Mouse (Mus musculus) intestine, embryonic 14.5 days (tissue): ENCODE measurements around the gene Nipal3. TPM values are rescaled to one million over a fixed set of nuclear protein-coding genes. Genes with fewer than 3 reads are reported as not detected.

Experiments used
- ATAC-seq: fragments of 200-750 bp; cut with Nextera tagmentation; replicated peaks from 2 replicates; pipeline ENCODE4 v1.8.0; 2017; ENCODE audit warnings: low read depth, moderate number of reproducible peaks, moderate TSS enrichment, moderate library complexity; ENCODE audit not compliant: low FRiP score, low TSS enrichment
- DNase-seq: peaks from one replicate; pipeline ENCODE4 v3.0.0-alpha.2; 2018; ENCODE audit warnings: low spot score
- H3K27ac ChIP-seq: fragments of 300-500 bp; sonication (generic); 2 replicates; pipeline ENCODE4 v1.5.1; 2014; ENCODE audit warnings: low read depth, mild to moderate bottlenecking, control low read depth
- H3K27me3 ChIP-seq: fragments of 300-500 bp; sonication (generic); replicated peaks from 2 replicates; pipeline ENCODE4 v1.6.1; 2014; ENCODE audit warnings: low read length, control low read depth; ENCODE audit not compliant: control insufficient read depth, insufficient read depth
- H3K36me3 ChIP-seq: fragments of 300-500 bp; sonication (generic); 2 replicates; pipeline ENCODE4 v1.6.1; 2014; ENCODE audit warnings: low read length, control low read depth; ENCODE audit not compliant: control insufficient read depth, insufficient read depth
- H3K4me1 ChIP-seq: fragments of 300-500 bp; sonication (generic); replicated peaks from 2 replicates; pipeline ENCODE4 v1.6.1; 2014; ENCODE audit warnings: low read length, control low read depth, mixed read lengths; ENCODE audit not compliant: control insufficient read depth, insufficient read depth
- H3K4me2 ChIP-seq: fragments of 300-500 bp; sonication (generic); 2 replicates; pipeline ENCODE4 v1.6.1; 2014; ENCODE audit warnings: low read length
- H3K4me3 ChIP-seq: fragments of 300-500 bp; sonication (generic); 2 replicates; pipeline ENCODE4 v1.5.1; 2014; ENCODE audit warnings: low read depth, low read length, control low read depth, mixed read lengths
- H3K9ac ChIP-seq: fragments of 300-500 bp; sonication (generic); 2 replicates; pipeline ENCODE4 v1.6.1; 2014; ENCODE audit warnings: mild to moderate bottlenecking, low read length
- H3K9me3 ChIP-seq: fragments of 300-500 bp; sonication (generic); 2 replicates; pipeline ENCODE4 v1.6.1; 2016; ENCODE audit warnings: low read length, control low read depth; ENCODE audit not compliant: control insufficient read depth
- WGBS: fragments of 180-500 bp; shearing (Covaris S2); extraction: QIAGEN DNeasy Blood & Tissue Kit; methylation state at CpG from one replicate; pipeline ENCODE4 v1.1.7; 2014; 5-methylcytosine and 5-hydroxymethylcytosine counted together
- polyA plus RNA-seq: library from polyadenylated mRNA; unstranded; fragments of >200 nt; fragmentation: Nextera tagmentation; extraction: Ambion mirVana; gene quantifications from 2 replicates; pipeline ENCODE4 v1.2.1, GENCODE M21; 2014

The Nipal3 gene
- polyA plus RNA-seq, 1 experiment from 2014 or later: 4.3 TPM

DNA sequence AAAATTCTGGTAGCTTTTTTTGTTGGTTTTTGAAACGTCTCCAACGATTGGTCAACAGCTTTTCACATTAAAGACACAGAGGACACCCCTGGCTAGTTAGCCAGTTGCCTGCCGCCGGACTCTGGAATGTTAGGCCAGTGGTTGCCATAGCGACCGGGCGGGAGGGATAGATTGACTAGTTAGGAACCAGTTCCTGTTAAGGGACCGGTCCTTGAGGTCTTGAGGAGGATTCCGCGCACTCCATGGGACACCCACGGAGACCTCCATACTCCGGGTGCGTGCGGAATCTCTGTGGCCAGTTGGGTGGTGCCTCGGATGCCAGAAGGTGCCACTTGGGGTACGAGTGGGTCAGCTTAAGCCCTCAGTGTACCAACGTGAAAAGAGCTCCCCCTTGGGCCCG, 972 bp upstream of the Nipal3 start:
- Histone ChIP-seq H3K4me2 (peak overlapping the region; percentile 91), H3K4me3 (no peak overlapping the region), H3K27me3 (no peaks in the 10 kb centered on the region), H3K4me1 (peaks cover 7% of the 10 kb centered on the region; the same call in 1 of the 2 replicates), H3K36me3 (0 out of 2 replicates have a peak, but pooled peaks cover under 1% of the 10 kb centered on the region), H3K9me3 (peaks cover 3% of the 10 kb centered on the region; the same call in 1 of the 2 replicates), H3K27ac (no peak overlapping the region), H3K9ac (no peak overlapping the region)
- ATAC-seq (no peak), DNase-seq (no peak)
- WGBS: 20% methylated on average over 18 of the region's 18 CpGs

DNA sequence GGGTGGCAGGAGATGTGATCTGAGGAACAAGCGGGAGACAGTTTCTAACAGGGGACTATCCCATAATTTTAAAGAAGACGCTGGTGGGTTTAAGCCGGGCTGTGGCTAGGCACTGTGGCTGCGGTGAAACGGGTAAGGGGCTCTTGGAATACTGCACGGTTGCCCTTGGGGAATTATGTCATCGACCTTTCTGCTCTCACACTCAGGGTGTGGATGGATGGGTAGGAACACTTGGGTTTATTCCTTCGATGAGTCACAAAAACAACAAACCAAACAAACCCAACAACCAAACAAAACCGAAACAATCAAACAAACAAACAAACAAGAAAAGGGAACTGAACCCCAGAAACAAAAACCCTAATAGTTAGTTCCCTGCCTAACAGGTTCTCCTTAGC, 556 bp upstream of the Nipal3 start:
- Histone ChIP-seq H3K9ac (no peak overlapping the region; the same call in 1 of the 2 replicates), H3K27ac (no peak overlapping the region), H3K36me3 (0 out of 2 replicates have a peak, but pooled peaks cover 5% of the 10 kb centered on the region), H3K4me3 (peak overlapping the region; percentile 69), H3K4me1 (peaks cover 7% of the 10 kb centered on the region; the same call in 1 of the 2 replicates), H3K9me3 (no peaks in the 10 kb centered on the region), H3K4me2 (peak overlapping the region; percentile 91), H3K27me3 (no peaks in the 10 kb centered on the region)
- ATAC-seq (no peak), DNase-seq (no peak)
- 13% methylated on average over 9 of the region's 9 CpGs for WGBS

DNA sequence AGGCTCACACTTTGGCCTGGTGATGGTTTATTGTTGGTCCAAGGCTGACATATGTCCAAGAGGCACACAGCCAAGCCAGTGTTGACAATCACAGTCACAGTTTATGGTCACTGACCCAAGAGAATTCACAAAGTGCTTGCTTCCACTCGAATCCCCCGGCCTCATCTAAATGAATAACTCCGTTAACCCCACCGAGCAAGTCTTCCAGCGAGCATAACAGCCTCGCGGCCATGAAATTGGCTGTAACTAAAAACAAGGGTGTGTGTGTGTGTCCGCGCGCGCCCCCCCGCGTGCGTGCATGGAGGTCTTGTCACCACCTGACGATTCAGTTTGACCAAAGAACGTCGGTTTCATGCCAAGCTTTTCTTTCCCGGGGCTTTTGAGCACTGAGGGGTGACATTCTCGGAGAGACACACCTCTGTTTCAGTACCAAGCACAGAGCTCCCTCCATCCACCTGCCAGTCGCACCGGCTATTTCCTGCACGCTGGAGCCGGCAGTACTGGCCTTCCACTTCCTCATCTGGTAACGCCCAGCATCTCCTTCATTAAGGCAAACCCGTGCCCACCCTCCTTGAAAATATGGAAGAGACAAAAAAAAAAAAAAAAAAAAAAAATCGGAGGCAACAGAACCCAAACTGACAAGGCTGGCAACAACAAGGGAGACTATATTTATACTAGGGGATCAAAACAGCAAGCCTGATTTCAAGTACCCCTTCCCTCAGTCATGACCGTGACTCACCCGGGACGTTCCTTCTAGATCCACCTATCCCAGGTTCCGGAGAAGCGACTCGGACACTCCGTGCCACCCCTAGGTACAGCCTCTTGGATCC, 932 bp downstream of the Nipal3 start:
- peak; percentile 25; the same call in 1 of the 2 replicates for ATAC-seq
- Histone ChIP-seq H3K4me1 (peaks cover 7% of the 10 kb centered on the region; the same call in 1 of the 2 replicates), H3K9me3 (no peaks in the 10 kb centered on the region), H3K27me3 (no peaks in the 10 kb centered on the region), H3K4me2 (peak overlapping the region; percentile 91), H3K4me3 (peak overlapping the region; percentile 69), H3K36me3 (peaks cover 18% of the 10 kb centered on the region; the same call in 1 of the 2 replicates), H3K27ac (0 out of 2 replicates have a peak overlapping the region, but pooled peaks have one; percentile 18), H3K9ac (peak overlapping the region; percentile 31)
- WGBS: 3% methylated on average over 33 of the region's 33 CpGs
- peak; percentile 74 for DNase-seq

DNA sequence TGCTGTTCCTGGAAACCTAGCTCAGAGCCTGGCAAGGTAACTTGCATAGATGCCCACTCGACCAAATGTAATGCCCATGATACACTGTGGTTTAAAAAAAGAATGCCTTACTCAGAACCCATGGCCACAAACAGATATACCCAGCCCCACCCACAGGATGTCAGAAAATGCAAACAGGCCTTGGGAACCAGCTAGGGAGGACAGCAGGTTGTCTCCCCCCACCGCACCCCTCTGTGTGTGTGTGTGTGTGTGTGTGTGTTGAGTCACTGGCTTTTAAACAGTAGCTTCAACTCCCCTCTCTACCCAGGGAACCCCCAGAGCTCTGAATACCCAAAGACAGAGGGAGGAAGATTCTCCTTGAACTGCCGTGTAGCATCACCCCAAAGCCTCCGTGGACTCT, 1.6 kb downstream of the Nipal3 start:
- H3K27ac ChIP-seq: no peak overlapping the region
- H3K9ac ChIP-seq: 0 out of 2 replicates have a peak overlapping the region, but pooled peaks have one; percentile 31
- no peak for ATAC-seq
- H3K36me3 ChIP-seq: peaks cover 18% of the 10 kb centered on the region; the same call in 1 of the 2 replicates
- peak overlapping the region; percentile 69 for H3K4me3 ChIP-seq
- H3K4me1 ChIP-seq: peaks cover 7% of the 10 kb centered on the region; the same call in 1 of the 2 replicates
- H3K9me3 ChIP-seq: no peaks in the 10 kb centered on the region
- WGBS: 53% methylated on average over 4 of the region's 4 CpGs
- H3K4me2 ChIP-seq: peak overlapping the region; percentile 91
- no peaks in the 10 kb centered on the region for H3K27me3 ChIP-seq
- no peak for DNase-seq

DNA sequence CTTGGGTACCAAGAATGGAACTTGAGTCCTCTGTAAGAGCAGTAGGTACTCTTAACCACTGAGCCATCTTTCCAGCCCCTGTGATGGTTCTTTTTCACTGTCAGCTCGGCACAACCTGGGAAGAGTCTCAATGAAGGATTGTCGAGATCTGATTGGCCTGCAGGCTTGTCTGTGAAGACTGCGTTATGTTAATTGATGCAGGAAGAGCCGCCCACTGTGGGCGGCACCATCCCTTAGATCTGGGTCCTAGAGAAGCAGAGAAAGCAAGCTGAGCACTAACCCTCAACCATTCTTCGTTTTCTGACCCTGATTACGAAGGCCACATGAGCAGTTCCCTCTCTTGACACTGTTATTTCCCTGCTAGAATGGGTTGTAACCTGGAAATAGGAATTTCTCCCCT, 5.6 kb downstream of the Nipal3 start:
- WGBS: 91% methylated on average over 7 of the region's 7 CpGs
- no peak for DNase-seq
- Histone ChIP-seq H3K4me3 (no peak overlapping the region), H3K4me1 (peaks cover 5% of the 10 kb centered on the region; the same call in 1 of the 2 replicates), H3K36me3 (peaks cover 18% of the 10 kb centered on the region; the same call in 1 of the 2 replicates), H3K9ac (no peak overlapping the region), H3K4me2 (no peak overlapping the region), H3K27ac (no peak overlapping the region), H3K9me3 (no peaks in the 10 kb centered on the region), H3K27me3 (no peaks in the 10 kb centered on the region)
- ATAC-seq: no peak

DNA sequence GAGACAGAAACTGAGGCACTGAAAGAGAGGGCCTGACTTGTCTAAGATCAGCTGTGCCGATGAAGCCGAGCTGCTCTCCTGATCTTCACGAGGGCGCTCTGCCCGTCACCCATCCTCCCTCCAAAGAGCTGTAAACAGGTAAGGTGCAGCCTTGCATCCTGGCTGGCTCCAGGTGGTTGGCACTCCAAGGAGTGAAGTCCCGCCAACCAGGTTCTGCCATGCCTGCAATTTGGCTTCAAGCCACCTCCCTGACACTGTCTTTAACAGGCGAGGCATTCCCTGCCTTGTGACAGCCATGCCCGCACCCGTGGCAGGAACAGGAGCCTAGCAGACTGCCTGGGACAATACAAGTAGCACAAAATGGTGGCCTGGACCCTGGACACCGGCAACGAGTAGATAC, 8.5 kb downstream of the Nipal3 start:
- Histone ChIP-seq H3K27me3 (no peaks in the 10 kb centered on the region), H3K4me1 (no peaks in the 10 kb centered on the region), H3K9ac (no peak overlapping the region), H3K9me3 (no peaks in the 10 kb centered on the region), H3K4me3 (no peak overlapping the region), H3K27ac (no peak overlapping the region), H3K36me3 (peaks cover 21% of the 10 kb centered on the region; the same call in 1 of the 2 replicates), H3K4me2 (no peak overlapping the region)
- no peak for ATAC-seq
- no peak for DNase-seq
- 90% methylated on average over 11 of the region's 11 CpGs for WGBS

DNA sequence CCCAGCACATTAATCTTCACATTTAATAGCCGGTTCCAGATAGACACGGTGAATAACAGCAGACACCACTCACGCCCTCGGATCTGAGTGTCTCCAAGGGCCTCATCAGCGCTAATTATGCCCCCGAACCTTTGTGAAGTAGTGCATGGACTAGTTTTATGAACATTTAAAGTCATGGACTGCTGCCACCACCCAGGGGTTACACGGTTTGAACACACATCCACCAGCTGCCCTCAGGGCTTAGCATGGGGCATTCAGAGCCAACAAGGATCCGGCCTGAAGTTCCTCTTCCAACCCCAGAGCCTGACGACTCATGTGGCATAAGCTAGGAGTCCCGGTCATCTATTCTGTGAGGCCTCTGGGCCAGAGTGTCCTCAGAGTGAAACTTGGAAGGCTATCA, 9.8 kb downstream of the Nipal3 start:
- no peak for DNase-seq
- no peak overlapping the region for H3K4me3 ChIP-seq
- H3K27me3 ChIP-seq: no peaks in the 10 kb centered on the region
- no peaks in the 10 kb centered on the region for H3K4me1 ChIP-seq
- no peak overlapping the region for H3K4me2 ChIP-seq
- WGBS: 51% methylated on average over 10 of the region's 10 CpGs
- H3K36me3 ChIP-seq: peaks cover 13% of the 10 kb centered on the region; the same call in 1 of the 2 replicates
- H3K9ac ChIP-seq: no peak overlapping the region
- no peak for ATAC-seq
- no peak overlapping the region for H3K27ac ChIP-seq
- H3K9me3 ChIP-seq: no peaks in the 10 kb centered on the region

DNA sequence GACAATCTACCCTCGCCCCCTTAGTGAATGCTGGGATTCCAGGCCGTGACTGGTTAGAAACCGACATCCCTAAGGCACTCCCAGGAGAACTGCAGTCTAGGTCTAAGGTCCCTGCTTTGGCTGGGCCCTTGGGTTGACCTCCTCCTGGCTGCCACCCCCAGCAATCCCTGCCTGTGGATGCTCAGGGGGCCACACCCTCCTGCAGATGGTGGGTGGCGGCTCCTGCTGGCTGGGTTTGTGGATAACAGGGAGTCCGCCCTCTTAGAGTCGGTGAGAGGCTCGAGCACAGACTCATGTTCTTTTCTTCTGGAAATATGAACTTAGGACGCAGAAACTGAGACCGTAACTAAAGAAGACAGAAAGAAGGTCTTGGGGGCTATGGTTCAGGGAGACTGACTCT, 14.5 kb downstream of the Nipal3 start:
- Histone ChIP-seq H3K4me3 (no peak overlapping the region), H3K36me3 (0 out of 2 replicates have a peak, but pooled peaks cover 3% of the 10 kb centered on the region), H3K27me3 (no peaks in the 10 kb centered on the region), H3K9ac (no peak overlapping the region), H3K4me1 (no peaks in the 10 kb centered on the region), H3K9me3 (no peaks in the 10 kb centered on the region), H3K4me2 (no peak overlapping the region), H3K27ac (no peak overlapping the region)
- WGBS: 78% methylated on average over 9 of the region's 9 CpGs
- ATAC-seq: no peak
- no peak for DNase-seq
